Mouse (Mus musculus): ENCODE data around the gene Col25a1. TPM values are rescaled to one million over a fixed set of nuclear protein-coding genes. Genes with fewer than 3 reads are reported as not detected.

Gene Col25a1
- polyA plus RNA-seq, 1 experiment from 2014 or later, result 14.3 TPM

- Histone ChIP-seq H3K4me2 (ENCODE audit: low read depth, low read length) (no peak overlapping the region), H3K27ac (replicated peaks; ENCODE audit: low read depth, low read length) (no peak overlapping the region), H3K27me3 (replicated peaks; ENCODE audit: control insufficient read depth, insufficient read depth, low read length) (no peaks in the 10 kb centered on the region), H3K9ac (ENCODE audit: low read depth, low read length) (no peak overlapping the region), H3K4me1 (ENCODE audit: control insufficient read depth, insufficient read depth, low read length) (peaks cover 7% of the 10 kb centered on the region; the same call in 1 of the 2 replicates), H3K36me3 (ENCODE audit: control insufficient read depth, insufficient read depth, low read length) (no peaks in the 10 kb centered on the region), H3K4me3 (ENCODE audit: low read depth, low read length) (no peak overlapping the region), H3K9me3 (ENCODE audit: control insufficient read depth, low read length) (no peaks in the 10 kb centered on the region)
- ATAC-seq (ENCODE audit: low read depth) (no peak), DNase-seq (ENCODE audit: low spot score) (no peak)
- 69% methylated on average over 12 of the region's 12 CpGs for WGBS
Measured at GRCm38 (mm10) chr3:130620517-130621146, 489.3 kb downstream of the Col25a1 start.

- Histone ChIP-seq H3K4me1 (ENCODE audit: control insufficient read depth, insufficient read depth, low read length) (no peaks in the 10 kb centered on the region), H3K9me3 (ENCODE audit: control insufficient read depth, low read length) (peaks cover 8% of the 10 kb centered on the region; the same call in 1 of the 2 replicates), H3K27ac (replicated peaks; ENCODE audit: low read depth, low read length) (no peak overlapping the region), H3K4me3 (ENCODE audit: low read depth, low read length) (no peak overlapping the region), H3K36me3 (ENCODE audit: control insufficient read depth, insufficient read depth, low read length) (no peaks in the 10 kb centered on the region), H3K27me3 (replicated peaks; ENCODE audit: control insufficient read depth, insufficient read depth, low read length) (no peaks in the 10 kb centered on the region), H3K4me2 (ENCODE audit: low read depth, low read length) (no peak overlapping the region), H3K9ac (ENCODE audit: low read depth, low read length) (no peak overlapping the region)
- 94% methylated on average over 5 of the region's 5 CpGs for whole genome bisulfite sequencing
- no peak for DNase-seq (ENCODE audit: low spot score)
- no peak for ATAC-seq (ENCODE audit: low read depth)
Measured at GRCm38 (mm10) chr3:130628358-130628757, 497.1 kb downstream of the Col25a1 start.

- no peaks in the 10 kb centered on the region for H3K36me3 ChIP-seq (ENCODE audit: control insufficient read depth, insufficient read depth, low read length)
- no peaks in the 10 kb centered on the region for H3K9me3 ChIP-seq (ENCODE audit: control insufficient read depth, low read length)
- H3K4me3 ChIP-seq (ENCODE audit: low read depth, low read length), result no peak overlapping the region
- DNase-seq (ENCODE audit: low spot score), result no peak
- no peak overlapping the region for H3K4me2 ChIP-seq (ENCODE audit: low read depth, low read length)
- no peak overlapping the region for H3K9ac ChIP-seq (ENCODE audit: low read depth, low read length)
- no peaks in the 10 kb centered on the region for H3K27me3 ChIP-seq (replicated peaks; ENCODE audit: control insufficient read depth, insufficient read depth, low read length)
- WGBS, result 70% methylated on average over 5 of the region's 5 CpGs
- no peak overlapping the region for H3K27ac ChIP-seq (replicated peaks; ENCODE audit: low read depth, low read length)
- ATAC-seq (ENCODE audit: low read depth), result no peak
- no peaks in the 10 kb centered on the region for H3K4me1 ChIP-seq (ENCODE audit: control insufficient read depth, insufficient read depth, low read length)
Measured at GRCm38 (mm10) chr3:130633859-130634258, 502.6 kb downstream of the Col25a1 start.

- H3K27ac ChIP-seq (replicated peaks; ENCODE audit: low read depth, low read length), result peak overlapping the region; percentile 46
- no peak overlapping the region for H3K4me3 ChIP-seq (ENCODE audit: low read depth, low read length)
- H3K9me3 ChIP-seq (ENCODE audit: control insufficient read depth, low read length), result no peaks in the 10 kb centered on the region
- H3K27me3 ChIP-seq (replicated peaks; ENCODE audit: control insufficient read depth, insufficient read depth, low read length), result no peaks in the 10 kb centered on the region
- no peak overlapping the region for H3K9ac ChIP-seq (ENCODE audit: low read depth, low read length)
- H3K4me2 ChIP-seq (ENCODE audit: low read depth, low read length), result peak overlapping the region; percentile 11; the same call in 1 of the 2 replicates
- DNase-seq (ENCODE audit: low spot score) (peak; percentile 78), ATAC-seq (ENCODE audit: low read depth) (peak; percentile 77)
- peaks cover 21% of the 10 kb centered on the region for H3K4me1 ChIP-seq (ENCODE audit: control insufficient read depth, insufficient read depth, low read length)
- H3K36me3 ChIP-seq (ENCODE audit: control insufficient read depth, insufficient read depth, low read length), result no peaks in the 10 kb centered on the region
- 51% methylated on average over 11 of the region's 11 CpGs for WGBS
Measured at GRCm38 (mm10) chr3:130646110-130646810, 515.0 kb downstream of the Col25a1 start.

Other genes with a start within 250 kb of the Col25a1 start
- gene Casp6, start 230.1 kb upstream of the Col25a1 start, polyA plus RNA-seq (2014; fragmentation: Nextera tagmentation; extraction: Ambion mirVana), result 53.3 and 55.5 TPM in 2 replicates
- 5.9 and 8.9 TPM in 2 replicates for gene Mcub, start 161.3 kb upstream of the Col25a1 start, polyA plus RNA-seq (2014; fragmentation: Nextera tagmentation; extraction: Ambion mirVana)
- 32.9 and 33.5 TPM in 2 replicates for gene Sec24b, start 69.9 kb upstream of the Col25a1 start, polyA plus RNA-seq (2014; fragmentation: Nextera tagmentation; extraction: Ambion mirVana)

Data from embryonic facial prominence, embryonic 14.5 days (tissue).